Mouse (Mus musculus): ENCODE measurements at regions not wholly inside any gene's neighbourhood (a gene's known extent, or its start where the extent isn't known, plus 50 kb on each side); places are given as distances from the start of the nearest gene placed in this dataset.
"Not testable (repeated sequence)": the region's sequence is repeated elsewhere in the genome, so short reads cannot be mapped to it uniquely, and the experiment has no call there.

DNA sequence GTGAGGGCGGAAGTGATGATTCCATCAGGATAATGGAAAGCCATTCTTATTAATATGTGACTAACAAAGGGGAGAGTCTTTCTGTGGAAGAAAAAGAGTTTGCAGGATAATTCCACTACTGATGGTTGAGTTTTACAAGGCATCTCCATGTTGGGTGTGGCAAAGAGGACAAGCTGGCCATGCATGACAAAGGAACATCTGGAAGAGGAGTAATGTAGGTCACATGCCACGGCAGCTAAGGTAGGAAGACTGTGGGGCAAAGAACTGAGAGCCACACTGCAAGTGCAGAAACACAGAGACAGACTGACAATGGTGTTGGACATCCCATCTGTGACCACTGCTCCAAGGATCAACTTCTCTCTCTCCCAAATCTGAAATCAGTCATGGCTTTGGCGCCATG lies 196.4 kb upstream of the Gdi2 start:
- ATAC-seq (ENCODE audit: insufficient number of reproducible peaks, low FRiP score, low TSS enrichment): no peak

DNA sequence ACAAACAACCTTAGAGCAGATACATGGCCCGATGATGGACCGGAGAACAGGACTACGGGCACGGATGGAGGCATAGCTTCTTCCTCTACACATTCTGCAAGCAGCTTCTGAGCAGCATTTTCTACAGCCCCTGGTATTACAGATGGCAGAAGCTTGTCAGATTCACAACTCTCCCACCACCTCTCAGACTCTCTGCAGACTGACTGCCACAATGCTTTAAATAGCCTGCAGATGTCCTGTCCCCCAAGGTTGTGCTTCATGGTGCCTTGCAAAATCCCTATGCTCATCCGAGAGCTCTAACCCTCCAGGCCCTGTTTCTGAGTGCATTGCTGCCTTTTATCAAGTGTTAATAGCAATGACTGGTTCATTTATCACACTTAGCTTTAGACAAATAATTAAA lies 194.3 kb upstream of the Gdi2 start:
- ATAC-seq (ENCODE audit: insufficient number of reproducible peaks, low FRiP score, low TSS enrichment): no peak

DNA sequence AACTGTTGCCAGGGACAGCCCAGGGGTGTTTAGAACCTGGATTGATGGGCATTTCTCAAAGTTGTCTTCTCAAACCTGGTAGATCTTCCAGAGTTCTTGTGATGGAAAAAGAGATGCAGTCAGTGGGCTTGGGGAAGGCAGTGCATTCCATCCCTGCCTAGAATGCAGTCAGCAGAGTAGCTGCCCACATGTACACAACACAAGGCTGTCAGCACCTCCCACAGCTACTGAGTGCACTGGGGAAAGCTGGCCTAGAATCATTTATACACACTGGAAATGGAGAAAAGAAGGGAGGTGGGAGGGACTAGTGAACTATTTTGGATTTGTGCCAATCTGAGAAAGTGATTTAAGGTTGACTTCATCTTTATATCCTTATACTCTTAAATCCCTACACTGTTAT lies 183.0 kb upstream of the Gdi2 start:
- not testable (repeated sequence) for ATAC-seq (ENCODE audit: insufficient number of reproducible peaks, low FRiP score, low TSS enrichment)

DNA sequence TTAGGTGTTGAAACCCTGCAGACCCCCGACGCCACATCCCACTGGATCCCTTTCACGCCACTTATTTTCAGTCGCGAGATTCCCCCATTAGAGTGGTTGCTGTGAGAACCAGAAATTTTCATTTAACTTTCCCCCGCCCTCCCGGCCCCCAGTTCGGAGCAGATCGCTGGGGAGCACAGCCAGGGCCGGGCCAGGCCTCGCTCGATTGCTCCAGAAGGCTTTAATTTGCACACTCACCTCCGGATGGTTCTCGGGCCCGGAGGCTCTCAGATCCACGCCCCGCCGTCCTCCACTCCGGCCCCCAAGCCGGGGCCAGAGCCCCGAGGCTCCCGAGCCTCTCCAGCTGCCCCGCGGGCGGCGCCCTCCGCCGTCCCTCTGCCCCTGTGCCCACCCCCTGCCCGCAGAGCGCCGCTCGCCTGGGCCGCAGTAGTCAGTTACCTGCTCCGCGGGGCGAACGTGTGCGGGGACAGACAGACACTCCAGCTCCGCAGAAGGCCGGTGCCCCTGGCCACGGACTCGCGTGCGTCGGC lies 179.7 kb upstream of the Gdi2 start:
- ATAC-seq (ENCODE audit: insufficient number of reproducible peaks, low FRiP score, low TSS enrichment): peak; percentile 46

DNA sequence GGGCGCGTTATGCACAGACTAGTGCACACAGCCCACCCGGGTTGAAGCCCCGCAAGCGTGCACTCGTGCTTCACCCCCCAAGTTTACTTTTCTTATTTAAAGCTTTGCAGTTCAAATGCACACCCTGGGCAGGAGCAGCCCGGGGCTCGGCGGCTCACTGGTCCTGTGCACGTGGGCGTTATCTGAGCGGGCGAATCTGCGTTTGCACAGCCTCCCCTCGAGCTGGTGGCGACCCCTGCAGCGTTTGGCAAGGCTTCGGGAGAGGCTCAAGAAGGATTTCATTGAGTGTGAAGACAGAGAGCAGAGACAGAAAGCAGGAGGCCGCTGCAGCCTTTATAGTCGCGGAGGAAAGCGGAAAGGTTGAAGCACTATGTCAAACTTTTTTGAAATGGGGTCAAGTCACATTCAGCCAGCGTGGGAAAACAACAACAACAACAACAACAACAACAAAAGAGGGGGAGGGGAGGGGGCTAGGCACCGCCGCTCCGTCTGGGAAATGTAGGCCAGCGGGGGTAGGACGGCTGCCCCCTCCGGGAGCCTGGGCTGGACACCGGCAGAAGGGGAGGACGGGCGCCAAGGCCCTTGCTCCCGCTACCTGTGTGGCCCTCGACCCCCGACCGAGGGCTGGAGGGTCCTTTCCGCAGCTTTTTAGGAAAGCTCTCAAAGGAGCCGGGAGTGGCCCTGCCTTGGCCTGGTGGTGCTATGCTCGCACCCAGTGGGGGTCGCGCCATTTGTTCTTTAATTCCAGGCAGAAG lies 178.7 kb upstream of the Gdi2 start:
- ATAC-seq (ENCODE audit: insufficient number of reproducible peaks, low FRiP score, low TSS enrichment): no peak

DNA sequence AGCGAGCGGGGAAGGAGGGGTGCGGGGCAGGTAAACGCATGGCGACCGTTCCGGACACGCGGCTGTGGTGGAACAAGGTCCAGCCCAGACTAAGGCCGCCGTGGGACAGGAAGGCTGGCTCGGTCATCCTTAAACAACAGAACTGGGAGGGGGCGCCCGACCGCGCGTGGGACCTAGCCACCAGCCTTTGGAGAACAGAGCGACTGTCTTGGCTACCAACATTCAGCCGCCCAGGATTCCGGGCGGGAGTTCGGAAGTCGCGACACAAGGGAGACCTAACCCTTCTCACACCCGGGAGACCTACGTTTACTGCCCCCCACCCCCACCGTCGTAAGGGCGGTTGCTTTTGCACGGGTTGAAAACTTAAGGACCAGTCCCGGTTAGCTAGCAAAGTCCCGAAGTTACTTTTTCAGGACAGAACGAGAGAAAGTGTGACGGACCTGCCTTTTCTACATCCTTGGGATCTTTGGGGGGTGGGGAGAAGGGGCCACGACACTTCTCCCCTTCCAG lies 178.1 kb upstream of the Gdi2 start:
- not testable (repeated sequence) for ATAC-seq (ENCODE audit: insufficient number of reproducible peaks, low FRiP score, low TSS enrichment)

DNA sequence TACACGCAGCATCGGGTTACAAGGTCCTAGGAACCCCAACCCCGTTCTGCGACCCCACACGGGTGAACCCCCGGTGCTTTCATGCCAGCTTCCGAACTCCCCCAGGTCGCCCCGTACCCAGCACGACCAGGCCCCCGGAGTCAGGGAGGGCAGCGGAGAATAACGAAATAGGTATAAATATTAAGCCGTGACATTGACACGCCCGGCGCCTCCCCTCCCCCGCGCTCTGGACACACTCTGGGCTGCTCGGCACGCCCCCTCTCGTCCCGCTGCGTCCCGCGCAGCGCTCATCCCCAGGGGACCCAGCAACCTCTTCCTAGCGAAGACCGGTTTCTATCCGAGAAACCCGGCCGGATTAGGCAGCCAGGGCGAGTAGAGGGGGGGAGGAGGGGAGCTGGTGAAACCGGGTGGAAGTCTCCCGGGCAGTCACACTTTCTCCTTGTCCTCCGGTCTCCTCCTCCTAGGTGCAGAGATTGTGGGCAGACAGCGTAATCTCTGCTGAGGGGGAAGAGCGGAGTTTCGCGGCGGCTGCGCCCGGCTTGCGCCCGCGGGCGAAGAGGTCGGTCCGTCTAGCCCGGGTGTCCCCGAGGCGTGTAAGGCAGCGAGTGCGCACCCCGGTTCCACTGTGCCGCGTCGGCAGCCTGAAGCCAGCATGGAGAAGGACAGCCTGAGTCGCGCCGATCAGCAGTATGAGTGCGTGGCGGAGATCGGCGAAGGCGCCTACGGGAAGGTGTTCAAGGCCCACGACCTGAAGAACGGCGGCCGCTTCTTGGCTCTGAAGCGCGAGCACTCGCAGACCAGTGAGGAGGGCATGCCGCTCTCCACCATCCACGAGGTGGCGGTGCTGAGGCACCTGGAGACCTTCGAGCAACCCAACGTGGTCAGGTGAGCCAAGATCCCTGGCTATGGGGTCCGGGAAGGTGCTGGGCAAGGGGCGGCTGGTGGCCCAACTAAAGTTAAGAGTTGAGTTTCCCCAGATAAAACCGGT lies 177.1 kb upstream of the Gdi2 start:
- peak; percentile 75 for ATAC-seq (ENCODE audit: insufficient number of reproducible peaks, low FRiP score, low TSS enrichment)

DNA sequence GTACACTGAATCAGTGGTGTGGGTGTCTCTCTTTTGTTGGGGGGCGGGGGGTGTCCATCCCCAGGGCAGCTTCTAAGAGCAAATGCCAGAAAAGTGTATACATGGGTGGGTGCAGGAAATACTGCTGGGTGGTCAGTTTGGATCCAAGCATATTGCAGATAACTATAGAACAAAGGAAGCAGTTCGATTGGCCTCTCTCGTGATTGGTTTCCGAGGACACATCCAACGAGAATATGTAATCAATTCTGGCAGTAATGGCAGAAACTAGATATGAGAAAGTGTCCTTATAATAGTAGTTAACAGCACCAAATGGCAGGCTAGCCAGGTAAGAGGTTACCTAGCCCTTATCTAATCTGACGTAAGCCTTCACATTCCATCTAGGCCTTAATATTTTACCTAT lies 165.2 kb upstream of the Gdi2 start:
- ATAC-seq (ENCODE audit: insufficient number of reproducible peaks, low FRiP score, low TSS enrichment): no peak

DNA sequence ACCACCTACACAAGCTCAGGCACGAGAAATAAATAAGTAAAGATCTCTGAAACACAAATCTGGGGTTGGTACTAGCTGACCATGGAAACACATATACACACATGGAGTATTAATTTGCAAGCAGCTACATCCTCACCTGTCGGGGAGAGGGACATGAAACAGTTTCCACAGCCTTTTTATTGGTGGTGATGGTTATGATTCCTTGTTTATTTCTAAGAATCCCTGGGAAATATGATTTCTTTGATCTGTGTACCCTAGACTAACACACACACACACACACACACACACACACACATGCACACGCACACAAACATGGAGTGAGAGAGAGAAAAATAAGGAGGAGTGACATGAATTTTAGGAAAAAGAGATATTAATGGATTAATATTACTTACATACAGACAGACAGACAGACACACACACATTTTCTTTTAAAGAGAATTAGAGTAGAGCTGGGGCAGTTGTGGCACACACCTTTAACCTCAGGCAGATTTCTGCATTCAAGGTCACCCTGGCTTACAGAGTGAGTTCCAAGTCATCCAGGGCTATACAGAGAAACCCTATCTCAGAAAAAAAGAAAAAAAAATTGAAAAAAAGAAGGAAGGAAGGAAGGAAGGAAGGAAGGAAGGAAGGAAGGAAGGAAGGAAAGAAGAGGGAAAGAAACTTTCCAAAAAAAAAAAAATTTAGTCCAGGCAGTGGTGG lies 164.2 kb upstream of the Gdi2 start:
- not testable (repeated sequence) for ATAC-seq (ENCODE audit: insufficient number of reproducible peaks, low FRiP score, low TSS enrichment)

DNA sequence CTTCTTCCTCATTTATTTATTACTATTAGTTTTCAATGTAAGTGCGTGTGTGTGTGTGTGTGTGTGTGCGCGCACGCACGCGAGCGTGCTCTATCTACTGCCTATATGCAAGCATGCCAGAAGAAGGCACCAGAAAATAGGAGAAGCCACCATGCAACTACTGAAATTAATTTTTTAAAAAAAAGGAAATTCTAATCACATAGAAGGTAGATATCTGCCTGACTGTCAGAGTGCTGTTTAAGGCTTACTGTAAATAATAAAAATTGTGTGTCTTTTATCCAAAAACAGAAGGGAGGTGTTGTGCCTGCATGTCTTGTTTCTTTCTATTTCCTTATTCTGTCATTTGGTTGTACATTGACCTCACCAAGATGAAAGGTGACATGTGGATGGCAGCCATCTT lies 163.1 kb upstream of the Gdi2 start:
- ATAC-seq (ENCODE audit: insufficient number of reproducible peaks, low FRiP score, low TSS enrichment): no peak

DNA sequence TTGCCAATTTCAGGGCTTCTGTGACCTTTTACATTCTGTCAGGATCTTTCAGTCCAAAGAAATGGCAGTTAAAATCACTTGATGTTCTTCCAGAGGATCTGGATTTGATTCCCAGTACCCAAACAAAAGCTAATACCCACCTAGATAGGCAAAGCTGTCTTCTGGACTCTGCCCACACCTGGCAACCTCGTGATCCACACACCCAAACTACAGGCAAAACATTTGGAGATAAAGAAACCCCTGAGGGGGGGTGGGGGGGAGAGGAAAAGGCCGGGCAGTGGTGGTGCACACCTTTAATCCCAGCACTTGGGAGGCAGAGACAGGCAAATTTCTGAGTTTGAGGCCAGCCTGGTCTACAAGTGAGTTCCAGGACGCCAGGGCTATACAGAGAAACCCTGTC lies 160.1 kb upstream of the Gdi2 start:
- ATAC-seq (ENCODE audit: insufficient number of reproducible peaks, low FRiP score, low TSS enrichment): not testable (repeated sequence)

DNA sequence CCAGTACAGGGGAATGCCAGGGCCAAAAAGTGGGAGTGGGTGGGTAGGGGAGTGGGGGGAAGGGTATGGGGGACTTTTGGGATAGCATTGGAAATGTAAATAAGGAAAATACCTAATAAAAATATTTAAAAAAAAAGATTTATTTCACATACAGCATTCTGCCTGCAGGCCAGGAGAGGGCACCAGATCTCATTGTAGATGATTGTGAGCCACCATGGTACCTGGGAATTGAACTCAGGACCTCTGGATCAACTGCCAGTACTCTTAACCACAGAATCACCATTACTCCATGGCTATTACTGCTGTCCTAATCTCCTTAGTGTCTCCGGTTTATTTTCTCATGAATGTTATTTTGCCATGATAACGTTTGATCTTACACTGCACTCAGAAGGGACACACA lies 132.1 kb upstream of the Gdi2 start:
- ATAC-seq (ENCODE audit: insufficient number of reproducible peaks, low FRiP score, low TSS enrichment): not testable (repeated sequence)

DNA sequence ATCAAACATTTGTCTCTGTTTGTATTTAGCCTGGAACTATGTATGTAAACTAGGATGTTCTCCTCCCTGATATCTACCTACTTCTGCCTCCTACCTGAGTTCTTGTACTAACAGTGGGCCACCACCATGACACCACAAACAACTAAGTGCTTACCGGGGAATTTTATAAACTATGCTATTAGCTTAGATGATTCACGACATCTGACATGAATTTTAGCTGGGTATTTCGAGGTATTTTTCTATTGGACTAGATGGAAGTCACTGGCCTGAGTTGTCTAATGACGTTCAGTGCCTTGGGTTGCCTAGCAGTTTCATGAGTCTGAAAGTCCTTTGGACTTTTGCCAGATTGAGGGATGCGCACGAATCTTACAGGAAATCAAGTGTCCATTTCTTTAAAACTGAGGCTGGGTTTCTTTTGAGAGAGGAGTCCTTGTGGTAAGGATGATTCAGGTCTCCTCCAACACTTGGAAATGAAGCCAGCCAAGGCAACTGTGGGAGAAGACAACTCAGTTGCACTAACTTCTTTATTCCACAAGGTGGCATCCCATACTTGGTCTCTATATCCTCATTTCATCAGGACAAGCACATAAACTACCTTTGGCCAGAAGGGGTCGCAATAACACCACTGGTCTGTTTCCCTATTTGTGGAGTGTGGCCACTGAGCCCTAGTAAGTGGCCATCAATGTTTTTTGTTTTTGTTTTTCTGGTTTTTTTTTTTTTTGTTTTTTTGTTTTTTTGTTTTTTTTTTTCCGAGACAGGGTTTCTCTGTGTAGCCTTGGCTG lies 131.4 kb upstream of the Gdi2 start:
- peak; percentile 91 for ATAC-seq (ENCODE audit: insufficient number of reproducible peaks, low FRiP score, low TSS enrichment)

DNA sequence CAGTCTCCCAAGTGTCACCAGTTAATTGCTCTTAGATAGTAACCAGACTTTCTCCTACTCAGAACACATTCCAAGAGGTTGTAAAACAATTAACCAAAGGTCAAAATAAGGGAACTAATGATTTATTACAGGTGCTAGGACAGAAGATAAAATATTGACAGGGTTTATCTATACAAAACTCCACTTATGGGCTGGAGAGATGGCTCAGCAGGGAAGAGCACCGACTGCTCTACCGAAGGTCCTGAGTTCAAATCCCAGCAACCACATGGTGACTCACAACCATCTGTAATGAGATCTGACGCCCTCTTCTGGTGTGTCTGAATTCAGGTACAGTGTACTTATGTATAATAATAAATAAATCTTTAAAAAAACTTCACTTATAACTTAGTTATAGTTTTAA lies 127.6 kb upstream of the Gdi2 start:
- ATAC-seq (ENCODE audit: insufficient number of reproducible peaks, low FRiP score, low TSS enrichment): not testable (repeated sequence)

DNA sequence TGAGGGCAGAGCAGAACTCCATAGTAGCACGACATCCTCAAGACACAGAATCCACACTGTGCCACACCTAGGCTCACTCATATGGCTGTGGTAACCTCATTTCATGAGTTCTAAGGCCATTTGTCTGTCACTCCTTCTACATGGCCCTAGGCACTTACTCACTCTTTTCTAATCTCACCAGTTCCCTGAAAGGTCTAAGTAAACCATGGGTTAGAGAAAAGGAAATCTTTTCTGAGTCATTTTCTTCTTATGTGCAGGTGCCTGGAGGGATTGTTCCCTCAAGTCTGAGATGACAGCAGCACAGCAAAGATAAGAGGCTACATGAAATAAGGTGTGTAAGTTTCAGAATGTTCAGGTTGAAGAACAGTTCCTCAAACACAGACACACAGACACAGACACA lies 120.8 kb upstream of the Gdi2 start:
- ATAC-seq (ENCODE audit: insufficient number of reproducible peaks, low FRiP score, low TSS enrichment): no peak

DNA sequence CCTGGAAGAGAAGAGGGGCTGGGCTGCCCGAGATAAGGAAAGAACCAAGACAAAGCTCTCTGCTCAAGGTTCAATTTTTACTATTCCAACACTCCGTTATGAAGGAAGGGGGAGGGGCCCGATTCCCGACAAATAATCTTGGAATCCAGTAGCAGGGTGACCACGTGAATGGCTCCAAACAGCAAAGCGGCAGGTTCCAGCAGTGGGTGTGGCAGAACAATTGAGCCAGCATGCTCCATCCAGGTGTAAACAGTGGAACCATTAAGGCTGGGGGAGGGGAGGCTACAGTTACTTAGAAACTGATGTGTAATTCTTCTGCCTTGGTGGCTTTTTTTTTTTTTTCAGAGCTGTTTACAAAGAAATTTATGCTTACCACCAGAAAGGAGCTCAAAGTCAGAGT lies 82.5 kb upstream of the Gdi2 start:
- ATAC-seq (ENCODE audit: insufficient number of reproducible peaks, low FRiP score, low TSS enrichment): not testable (repeated sequence)

DNA sequence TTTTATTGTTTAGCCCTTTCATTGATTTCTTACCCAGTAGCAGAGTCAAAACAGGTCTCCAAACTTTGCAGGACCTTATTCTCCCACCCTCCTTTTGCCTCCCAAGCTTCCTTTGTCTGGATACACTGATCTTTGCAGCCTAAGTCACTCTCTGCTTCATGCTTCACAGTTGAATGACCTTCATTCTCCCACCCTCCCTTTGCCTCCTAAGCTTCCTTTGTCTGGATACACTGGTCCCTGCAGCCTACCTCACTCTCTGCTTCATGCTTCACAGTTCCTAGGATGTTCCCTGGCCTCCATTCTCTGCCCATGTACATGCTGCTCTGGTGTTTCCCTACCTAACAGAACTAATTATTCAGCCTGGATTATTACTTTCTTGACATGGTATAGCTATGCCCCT lies 61.0 kb upstream of the Gdi2 start:
- no peak for ATAC-seq (ENCODE audit: insufficient number of reproducible peaks, low FRiP score, low TSS enrichment)

DNA sequence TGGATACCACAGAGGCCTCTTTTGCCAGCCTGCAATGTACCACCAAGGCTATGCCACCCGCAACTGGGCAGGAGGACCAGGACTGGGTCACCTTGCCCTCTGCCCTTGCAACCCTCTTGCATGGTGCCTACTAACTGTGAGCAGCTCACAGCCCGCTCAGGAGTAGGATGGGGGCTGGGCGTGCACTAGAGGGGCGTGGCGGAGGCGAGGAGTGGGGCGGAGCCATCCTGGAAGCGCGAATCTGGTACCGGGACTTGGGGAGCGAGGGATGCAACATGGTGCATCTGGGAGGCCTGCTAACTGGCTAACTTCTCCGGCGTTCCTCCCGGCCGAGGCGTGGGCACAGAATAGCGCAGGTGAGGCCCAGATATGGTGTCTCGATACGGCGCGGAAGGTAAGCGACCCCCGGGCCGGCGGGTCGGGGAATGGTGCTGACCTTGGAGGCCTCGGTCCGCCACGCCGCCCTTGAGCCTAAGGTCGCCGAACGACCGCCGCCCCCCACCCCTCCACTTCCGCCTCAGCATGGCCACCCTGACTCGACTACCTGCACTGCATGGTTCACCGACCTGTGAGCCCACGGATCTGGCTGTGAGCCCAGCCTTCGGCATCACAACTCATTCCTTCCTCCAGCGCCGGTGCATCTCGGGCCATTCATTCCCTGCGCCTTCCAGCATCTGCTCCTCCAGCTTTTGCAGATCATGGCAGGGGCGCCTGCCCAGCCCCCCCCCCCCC lies 59.7 kb upstream of the Gdi2 start:
- peak; percentile 99 for ATAC-seq (ENCODE audit: insufficient number of reproducible peaks, low FRiP score, low TSS enrichment)

All from cerebellum, adult (tissue).